Mouse (Mus musculus): ENCODE results near the gene Tns4.

Tns4 gene

DNA sequence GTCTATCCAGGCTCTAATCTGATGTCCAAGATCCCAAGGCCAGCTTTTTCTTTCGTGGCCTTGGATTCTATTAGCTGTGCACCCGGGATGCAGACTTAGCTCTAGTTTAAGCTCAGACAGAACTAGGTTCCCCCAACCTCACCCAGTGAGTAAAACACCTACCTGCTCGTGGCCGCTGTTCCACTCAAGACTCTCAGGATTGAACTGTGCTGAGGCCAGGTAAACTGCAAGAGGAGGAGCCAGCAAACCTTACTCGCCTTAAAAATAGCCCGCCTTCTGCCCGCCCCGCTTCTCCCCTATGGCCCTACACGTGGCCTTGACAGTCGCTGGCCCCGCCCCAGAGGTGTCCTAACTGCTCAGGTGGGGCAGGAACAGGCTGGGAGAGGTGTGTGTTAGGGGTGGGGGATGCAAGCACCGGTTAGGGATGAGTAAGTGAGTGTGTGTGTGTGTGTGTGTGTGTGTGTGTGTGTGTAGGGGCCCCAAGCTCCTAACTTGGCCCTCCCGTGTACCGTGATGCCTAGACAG, at the start of gene Tns4:
Gene Tns4, minus strand, starts transcription at position 230 of the 525 bp plus-strand sequence.
- in situ Hi-C loops (cut with MboI): no loop called here

DNA sequence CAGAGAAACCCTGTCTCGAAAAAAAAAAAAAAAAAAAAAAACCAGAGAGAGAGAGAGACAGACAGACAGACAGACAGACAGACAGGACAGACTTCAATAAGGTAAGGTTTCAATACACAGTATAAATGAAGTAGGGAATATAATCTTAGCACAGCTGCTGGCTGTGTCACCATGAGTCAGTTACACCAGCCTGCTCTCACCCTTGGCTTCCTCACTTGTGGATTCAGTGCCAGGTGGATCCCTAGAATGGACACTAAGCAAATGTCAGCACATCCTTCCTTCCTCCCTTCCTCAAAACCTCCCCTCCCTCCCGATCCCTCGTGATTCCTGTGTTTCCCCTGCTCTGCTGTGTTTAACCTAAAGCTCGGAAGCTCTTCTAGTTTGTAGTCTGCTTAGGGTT, 48.3 kb upstream of the Tns4 start:
- in situ Hi-C loops (cut with MboI): no loop called here

DNA sequence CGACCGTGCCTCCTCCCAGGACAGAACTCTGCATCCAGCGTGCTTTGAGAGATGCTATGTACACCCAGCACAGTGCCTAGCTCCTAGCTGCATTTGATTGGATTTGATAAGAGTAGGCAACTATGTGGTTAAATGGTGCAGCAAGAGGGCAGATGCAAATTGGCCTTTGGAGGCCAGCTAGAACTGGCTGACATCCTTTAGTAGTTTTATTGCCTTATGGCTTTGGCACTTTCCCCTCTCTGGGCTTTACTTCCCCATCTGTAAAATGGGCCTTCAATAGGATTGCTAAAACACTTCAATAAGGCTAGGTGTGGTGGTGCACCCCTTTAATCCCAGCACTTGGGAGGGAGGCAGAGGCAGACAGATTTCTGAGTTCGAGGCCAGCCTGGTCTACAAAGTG, 47.9 kb upstream of the Tns4 start:
- in situ Hi-C loops (cut with MboI): no loop called here

DNA sequence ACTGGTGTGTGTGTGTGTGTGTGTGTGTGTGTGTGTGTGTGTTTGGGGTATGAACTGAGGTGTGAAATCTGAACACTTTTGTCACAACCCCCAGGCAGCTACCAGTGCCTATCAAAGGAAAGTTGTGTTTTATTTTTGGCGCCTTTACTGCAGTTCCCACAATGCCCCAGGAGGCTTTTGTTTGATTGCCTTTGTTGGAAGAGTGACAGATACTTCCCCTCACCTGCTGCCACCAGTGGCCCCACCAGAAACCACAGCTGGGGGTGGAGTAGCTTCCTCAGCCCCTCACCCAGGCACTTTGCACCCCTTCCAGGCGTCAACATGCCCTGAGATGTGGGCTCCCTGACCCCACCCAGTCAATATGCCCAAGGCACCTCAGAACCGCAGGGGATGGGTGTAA, 47.3 kb upstream of the Tns4 start:
- in situ Hi-C loops (cut with MboI): no loop called here

DNA sequence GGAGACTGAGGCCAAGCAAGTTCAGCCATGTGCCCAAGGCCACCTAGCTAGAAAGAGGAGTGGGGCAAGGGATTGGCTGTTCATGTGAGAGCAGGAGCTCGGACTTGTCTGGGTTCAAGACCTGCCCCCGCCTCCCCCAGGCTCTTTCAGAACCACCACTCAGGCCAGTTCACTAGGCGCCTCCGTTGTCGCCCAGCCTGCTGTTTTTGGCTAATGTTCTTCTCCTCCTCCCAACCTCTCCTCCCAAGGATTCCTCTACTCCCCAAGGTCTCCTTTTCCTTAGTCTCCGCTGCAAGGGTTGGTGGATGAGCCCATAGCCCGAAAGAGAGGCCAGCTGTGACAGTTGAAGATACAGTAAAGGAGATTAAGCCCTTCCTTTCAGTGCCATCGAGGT, 45.9 kb upstream of the Tns4 start:
- in situ Hi-C loops (cut with MboI): no loop called here

DNA sequence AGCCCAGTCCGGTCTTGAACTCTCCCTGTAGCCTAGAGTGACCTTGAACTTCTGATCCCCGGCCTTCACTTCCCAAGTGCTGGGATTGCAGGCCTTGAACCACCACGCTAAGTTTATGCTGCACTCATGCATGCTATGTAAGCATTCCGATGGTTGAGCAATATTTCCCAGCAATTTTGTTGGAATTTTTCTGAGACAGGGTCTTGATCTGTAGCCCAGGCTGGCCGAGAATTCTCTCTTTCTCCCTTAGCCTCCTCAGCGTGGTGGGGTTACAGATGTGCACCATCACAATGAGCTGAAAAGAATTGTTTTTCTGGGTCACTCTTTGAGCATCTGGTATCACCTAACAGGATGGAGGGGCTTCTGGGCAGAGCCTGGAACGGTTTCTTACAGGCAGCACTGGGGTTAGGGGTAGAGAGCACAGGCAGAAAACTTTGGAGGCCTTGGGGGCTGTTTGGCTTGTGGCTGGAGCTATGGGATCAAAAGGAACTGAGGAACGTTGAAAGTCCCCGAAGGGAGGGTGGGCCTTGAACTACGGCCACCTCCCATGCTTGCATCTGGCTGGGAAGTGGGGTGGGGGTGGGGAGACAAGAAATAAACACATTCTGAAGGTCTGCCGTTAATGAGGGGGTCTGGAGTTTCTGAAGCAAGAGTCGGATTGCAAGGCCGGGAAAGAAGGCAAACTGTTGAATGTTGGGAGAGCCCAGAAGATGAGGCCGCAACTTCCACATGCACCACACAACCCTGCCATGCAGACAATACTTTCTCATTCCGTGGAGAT, 45.4 kb upstream of the Tns4 start:
- in situ Hi-C loops (cut with MboI): no loop called here

DNA sequence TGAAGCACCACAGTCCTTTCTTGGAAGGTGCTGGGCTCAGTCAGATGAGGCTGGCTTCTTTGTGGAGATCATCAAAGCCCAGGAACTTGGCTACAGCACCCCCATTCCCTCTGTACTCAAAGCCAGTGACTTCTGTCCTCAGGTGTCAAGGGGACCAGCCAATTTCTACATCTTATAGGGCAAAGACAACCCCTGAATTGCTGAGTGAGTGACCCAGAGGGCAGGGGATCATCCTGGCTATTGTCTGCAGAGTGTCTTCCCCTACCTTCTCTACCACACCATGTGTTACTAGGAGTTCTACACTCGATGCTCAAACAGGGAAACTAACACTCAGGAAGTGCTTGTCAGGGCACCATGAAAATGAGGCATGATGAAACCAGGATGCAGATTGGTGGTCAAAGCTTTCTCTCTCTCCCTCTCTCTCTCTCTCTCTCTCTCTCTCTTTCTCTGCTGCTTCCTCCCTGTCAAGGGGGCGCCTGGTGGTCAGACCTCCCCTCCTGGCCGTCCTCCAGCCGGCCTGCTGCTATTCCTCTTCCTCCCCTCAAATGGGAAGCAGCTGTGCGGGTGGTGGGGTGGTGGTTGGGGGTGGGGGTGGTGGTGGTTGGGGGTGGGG, 44.3 kb upstream of the Tns4 start:
- in situ Hi-C loops (cut with MboI): no loop called here

DNA sequence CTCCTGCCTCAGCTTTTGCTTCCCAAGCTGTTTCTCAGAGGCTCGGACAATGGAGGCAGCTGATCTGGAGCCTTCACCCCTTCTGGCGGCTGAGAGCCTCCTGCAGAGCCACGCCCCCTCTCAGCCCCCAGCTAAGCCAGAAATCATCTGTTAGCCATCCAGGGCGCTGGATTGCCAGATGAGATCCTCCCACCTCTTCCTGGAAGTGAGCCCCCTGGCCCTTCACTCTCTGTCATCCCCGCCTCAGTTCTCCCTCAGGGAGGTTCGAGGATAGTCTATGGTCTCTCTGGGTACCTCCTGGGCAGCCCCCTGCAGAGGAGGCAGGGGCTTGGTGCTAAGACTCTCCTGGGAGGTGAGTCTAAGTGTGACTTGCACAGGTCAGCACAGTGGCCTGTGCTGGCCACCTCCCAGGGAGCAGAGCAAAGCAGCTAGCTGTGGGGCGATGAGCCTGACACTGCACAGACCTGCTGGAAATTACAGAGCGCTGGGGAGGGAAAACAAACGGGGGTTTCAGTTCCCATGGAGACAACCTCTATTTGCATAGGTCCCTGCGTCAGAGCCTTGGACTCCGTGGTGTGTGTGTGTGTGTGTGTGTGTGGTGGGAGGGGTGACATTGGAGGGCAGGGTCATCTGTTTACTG, 43.1 kb upstream of the Tns4 start:
- in situ Hi-C loops (cut with MboI): no loop called here

DNA sequence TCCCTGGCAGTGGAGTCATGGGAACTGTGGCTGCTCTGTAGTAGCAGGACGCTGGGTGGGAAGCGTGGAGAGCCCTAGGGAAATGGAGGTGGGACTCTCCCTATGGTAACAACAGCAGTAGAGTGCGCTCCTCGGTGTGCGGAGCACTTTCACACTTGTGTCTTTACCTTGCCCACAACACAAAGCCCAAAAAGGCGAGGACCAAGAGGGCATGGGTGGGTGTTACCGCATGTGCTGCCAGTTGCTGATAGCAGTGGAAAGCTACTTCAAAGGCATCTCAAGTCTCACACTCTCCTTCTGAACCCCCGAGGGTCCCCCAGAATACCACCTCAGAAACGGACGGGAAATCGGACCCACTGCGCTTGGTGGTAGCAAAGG, 42.3 kb upstream of the Tns4 start:
- in situ Hi-C loops (cut with MboI): no loop called here

DNA sequence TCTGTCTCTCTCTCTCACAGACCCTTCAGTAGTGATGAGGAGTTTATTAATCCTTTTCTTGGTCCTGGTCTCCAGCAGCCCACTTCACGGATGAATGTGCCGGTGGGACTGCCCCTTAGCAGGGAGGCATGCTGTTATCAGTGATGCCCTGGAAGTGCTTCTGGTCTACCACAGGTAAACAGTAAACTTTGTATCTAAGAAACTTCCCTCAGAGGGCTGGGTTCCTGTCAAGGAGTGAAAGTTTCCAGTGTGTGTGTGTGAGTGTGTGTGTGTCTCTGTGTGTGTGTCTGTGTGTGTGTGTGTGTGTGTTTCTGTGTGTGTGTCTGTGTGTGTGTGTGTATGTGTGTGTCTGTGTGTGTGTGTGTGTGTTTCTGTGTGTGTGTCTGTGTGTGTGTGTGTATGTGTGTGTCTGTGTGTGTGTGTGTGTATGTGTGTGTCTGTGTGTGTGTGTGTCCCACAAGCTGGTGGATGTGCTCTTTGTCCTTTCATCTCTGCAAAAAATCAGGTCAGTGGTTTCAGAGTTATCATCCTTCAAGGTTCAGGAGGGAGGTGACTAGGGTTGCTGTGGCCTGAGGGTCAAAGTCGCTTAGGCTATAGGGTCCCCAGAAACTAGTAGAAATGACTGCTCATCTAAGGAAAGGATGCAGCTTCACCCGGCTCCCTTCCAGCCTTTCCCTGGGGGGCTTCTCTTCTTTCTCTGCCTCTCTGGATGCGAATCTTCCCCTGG, 41.8 kb upstream of the Tns4 start:
- in situ Hi-C loops (cut with MboI): no loop called here

DNA sequence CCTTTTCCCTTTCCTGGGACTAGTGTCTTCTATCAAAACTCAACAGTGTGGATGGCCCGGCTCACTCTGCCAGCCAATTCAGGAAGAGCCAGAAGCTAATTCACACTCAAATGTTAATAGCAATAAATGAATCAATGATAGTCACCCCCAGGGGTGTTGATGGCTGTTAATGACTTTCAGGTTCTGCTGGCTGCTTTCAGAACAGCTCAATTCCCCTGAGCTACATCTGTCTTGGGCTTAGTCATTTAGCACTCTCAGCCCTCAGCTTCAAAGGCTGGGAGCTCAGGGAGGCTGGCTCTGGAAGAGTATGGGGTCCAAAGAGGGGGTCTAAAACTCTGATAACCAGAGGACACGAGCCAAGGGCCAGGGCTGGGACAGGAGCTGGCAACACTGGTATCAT, 40.2 kb upstream of the Tns4 start:
- in situ Hi-C loops (cut with MboI): no loop called here

DNA sequence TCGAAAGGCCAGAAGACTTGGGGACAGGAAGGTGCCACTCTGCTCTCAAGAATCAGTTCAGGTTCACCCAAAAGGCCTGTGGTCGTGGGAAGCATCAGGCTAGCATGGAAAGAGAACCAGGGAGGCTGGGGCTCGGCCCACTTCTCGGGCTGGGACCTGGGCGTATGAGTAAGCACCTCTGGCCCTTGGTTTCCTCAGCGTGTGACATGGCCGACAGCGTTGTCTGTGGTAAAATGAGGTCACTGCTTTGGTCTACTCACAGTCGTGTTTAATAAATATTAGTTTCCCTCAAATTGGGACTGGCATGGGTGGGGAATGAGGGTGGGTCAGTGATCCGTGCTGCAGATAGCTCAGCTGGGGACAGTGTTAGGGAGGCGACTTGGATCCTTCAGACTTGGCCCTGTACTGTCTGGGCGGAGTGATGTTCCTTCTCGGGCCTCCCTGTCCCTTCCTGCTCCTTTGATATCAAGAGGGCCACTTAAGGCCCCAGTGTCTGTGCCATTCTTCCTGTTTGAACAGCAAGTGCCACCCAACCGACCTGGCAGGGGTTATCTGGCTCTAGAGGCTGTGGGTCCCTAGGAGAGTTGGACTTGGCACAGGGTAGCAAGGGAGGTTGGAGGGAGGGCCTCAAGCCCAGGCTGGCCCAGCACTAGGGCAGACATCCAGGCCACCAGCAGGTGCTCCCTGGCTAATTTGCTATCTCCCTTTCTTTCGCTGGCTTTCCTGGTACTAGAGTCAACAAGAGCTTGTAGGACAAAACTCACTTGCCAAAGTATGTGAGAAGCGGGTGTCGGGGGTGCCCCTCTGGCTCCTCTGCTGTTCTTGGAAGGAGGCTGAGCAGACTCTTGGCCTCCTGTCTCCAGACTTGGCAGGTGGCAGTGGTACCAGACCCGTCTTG, 38.9 kb upstream of the Tns4 start:
- in situ Hi-C loops (cut with MboI): no loop called here

DNA sequence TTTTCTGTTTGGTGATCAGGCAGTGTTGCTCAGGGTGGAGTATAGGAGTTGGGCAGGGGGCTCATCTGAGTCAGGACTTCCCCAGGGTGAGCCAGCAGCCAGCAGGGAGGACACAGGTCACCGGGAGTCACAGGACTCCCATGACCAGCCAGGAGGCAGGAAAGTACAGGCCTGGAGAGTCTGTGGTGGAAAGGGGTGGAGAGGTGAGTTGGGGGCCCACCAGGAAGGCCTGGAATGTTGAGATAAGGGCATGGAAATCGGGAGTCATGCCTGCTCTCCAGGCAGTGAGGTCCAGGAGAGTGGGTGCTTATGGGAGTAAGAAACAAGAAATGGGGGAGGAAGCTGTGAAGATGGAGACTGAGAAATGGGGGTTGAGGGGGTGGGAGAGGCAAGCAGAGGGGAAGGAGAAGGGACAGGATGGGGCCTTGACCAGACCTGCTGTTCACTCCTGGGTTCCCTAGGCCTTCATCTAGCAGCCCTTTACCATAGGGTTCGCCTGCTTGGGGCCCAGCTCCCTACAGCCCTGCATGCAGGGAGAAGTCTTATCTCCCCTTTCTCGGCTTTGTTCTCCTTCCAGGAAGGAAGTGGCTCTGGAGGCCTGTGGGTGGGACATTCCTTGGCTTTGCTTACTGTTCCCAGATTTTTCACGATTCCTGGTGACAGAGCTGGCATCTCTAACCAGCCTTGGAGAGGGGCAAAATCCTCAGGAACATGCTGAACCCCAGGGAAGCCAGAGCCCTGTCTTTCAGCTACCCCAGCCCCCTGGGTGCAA, 37.6 kb upstream of the Tns4 start:
- in situ Hi-C loops (cut with MboI): no loop called here

DNA sequence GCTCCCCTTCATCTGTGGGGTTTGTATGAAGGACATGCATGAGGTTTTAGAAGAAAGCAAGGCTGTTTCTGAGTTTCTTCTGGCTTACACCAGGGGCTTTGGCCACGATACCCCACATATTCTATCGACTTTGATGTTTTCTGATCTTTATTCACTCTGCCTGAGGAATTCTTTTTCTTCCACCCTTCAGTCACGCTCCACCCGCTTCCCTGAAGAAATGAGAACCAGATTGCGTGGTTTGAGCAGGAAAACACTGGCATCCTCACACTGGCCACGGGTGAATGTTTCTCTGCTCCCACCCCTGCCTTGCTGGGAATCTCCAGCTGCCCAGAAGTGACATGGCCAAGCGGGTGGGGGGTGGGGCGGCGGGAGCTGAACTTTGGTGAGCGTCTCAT, 35.5 kb upstream of the Tns4 start:
- in situ Hi-C loops (cut with MboI): no loop called here

DNA sequence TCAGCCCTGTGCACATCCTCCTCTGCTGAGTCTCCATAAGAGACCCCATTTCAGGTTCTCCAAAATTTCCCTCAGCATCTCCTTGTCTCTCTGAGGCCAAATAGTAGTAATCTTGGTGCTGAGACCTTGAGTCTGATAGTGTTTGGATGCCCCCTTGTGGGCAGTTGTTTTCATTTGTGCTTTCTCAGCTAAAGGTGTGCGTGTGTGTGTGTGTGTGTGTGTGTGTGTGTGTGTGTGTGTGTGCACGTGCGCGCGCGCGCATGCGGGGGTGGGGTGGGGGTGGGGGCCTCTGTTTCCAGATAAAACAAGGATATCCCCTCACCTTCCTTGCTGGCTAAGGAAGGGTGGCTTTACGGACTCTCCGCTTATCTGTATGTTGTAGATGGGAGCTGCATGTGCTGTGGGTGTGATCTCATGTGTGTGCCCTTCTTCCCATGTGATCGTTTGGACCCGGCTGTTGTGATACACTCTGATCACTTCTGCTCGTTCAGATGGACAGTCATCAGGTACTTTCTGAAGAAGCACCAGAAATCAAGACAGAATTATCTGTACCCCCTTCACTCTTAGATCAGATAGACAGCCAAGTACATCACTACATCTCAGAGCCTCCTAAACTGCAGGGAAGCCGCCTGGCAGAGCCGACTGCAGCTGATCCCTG, 35.0 kb upstream of the Tns4 start:
- in situ Hi-C loops (cut with MboI): no loop called here

DNA sequence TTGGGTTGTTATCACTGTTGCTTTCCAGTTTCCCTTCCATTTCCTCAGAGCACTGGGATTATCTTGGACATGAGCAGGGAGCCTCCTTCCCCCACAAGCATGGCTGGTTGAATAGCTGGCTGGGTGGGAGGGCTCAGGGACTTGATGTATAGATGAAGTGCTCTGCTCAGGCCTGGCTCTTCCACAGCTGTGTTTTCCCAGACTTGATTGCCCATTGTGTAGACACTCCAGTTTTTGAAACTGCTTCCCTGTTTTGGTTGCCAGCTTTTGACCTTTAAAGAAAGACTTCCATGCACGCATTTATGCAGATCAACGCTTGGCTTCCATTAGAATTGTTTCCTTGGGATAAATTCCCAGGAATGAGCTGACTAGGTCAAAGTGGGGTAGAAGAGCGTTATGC, 33.6 kb upstream of the Tns4 start:
- in situ Hi-C loops (cut with MboI): no loop called here

DNA sequence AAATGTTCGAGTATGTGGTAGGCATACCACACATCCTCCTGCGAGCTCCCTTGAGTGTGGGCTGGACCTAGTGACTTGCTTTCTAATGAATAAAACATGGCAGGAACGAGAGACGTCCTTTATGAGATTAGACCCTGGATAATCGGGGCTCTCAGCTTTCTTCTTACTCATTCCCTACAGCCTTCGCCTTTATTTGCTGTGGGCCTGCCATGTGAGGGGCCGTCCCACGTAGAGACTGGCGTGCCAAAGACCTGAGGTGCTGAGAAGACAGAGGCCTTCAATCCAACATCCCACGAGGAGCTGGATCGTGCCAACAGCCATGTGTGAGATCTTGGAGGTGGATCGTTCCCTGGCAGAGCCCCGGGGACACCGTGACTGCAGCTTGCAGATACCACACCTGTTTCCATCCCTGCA, 32.1 kb upstream of the Tns4 start:
- in situ Hi-C loops (cut with MboI): no loop called here

DNA sequence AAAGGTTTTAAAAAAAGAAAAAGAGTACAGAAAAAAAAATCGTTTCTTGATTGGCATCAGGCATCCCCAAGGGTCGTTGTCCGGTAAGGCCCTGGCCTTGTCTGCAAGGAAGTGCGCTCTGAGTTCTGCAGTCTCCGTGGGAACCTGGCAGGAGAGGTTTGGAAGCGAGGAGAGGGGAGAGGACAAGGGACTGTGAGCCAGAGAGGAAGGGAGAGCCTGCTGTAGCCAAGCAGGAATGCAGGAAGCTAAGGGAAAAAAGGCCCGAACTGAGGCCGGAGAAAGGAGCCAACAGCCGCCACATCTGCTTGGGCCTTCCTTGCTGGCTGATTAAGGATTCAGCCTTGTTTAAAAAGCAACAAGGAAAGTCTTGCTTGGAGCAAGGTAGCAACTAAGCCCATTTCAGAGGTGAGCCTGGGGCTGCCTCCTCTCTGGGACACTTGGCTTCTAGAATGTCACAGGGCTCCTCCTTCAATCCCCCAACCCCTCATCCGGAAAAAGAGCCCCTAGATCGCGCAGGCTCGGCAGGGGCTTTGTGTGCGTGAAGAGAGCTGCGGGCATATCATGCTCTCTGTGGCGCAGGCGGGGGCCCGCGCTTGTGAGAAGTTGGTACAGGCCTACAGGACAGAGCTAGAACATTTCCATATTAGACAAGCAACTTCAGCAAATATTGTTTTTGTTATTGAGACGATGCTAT, 31.6 kb upstream of the Tns4 start:
- in situ Hi-C loops (cut with MboI): no loop called here

DNA sequence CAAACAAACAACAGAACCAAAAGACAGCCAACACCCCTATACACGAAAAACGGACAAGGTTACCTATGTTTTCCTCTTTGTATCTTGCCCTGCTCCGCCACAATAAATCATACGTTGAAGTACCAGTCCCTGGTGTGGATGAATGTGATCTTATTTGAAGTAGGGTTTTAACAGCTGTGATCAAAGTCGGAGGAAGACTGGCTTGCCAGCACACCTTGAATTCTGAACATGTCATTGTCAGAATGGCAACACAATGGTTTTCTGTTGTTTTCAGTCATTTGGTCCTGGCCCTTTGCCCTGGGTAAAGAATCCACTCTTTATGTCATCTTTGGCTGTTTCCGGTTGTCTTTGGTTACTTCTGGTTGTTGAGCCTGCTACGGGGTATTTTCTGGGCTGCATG, 29.9 kb upstream of the Tns4 start:
- in situ Hi-C loops (cut with MboI): loop anchor here (10.0 kb wide), 1 partner anchor 194 kb away; the partner anchor contains the start of gene Rara

Measured in mature B cell (primary cell).